Mouse (Mus musculus): ENCODE data around the gene Rgs6.

- no peak for TF ChIP-seq CTCF (IDR thresholded peaks at IDR 0.05)
- TF ChIP-seq POLR2A (IDR thresholded peaks at IDR 0.05; ENCODE audit: insufficient read depth, low read depth, low read length), result no peak
Observed at GRCm38 (mm10) chr12:82562916-82563315, 25.2 kb upstream of the Rgs6 start.

All from heart, adult 2 months (tissue).